Mouse (Mus musculus): ENCODE data around the gene H2-Aa. TPM values are rescaled to one million over a fixed set of nuclear protein-coding genes. Genes with fewer than 3 reads are reported as not detected.

The H2-Aa gene
- polyA plus RNA-seq, 1 experiment = 508 TPM

GRCm38 (mm10) chr17:34303789-34304188 is 16.2 kb upstream of the H2-Aa start:
- Histone ChIP-seq H3K4me3 (ENCODE audit: insufficient read depth, low read depth, low read length) (no peak overlapping the region), H3K27ac (ENCODE audit: insufficient read depth, low read depth, low read length) (no peak overlapping the region), H3K4me1 (ENCODE audit: control insufficient read depth, insufficient read depth, low read length) (no peaks in the 10 kb centered on the region)
- TF ChIP-seq CTCF (IDR thresholded peaks at IDR 0.05; ENCODE audit: insufficient read depth, low read depth, low read length) (no peak), POLR2A (IDR thresholded peaks at IDR 0.05; ENCODE audit: insufficient read depth, low read depth, low read length) (no peak)
- WGBS = 92% methylated on average over 2 of the region's 2 CpGs

- TF ChIP-seq CTCF (IDR thresholded peaks at IDR 0.05; ENCODE audit: insufficient read depth, low read depth, low read length) (no peak), POLR2A (IDR thresholded peaks at IDR 0.05; ENCODE audit: insufficient read depth, low read depth, low read length) (no peak)
- Histone ChIP-seq H3K4me1 (ENCODE audit: control insufficient read depth, insufficient read depth, low read length) (no peaks in the 10 kb centered on the region), H3K27ac (ENCODE audit: insufficient read depth, low read depth, low read length) (no peak overlapping the region), H3K4me3 (ENCODE audit: insufficient read depth, low read depth, low read length) (no peak overlapping the region)
- WGBS = 91% methylated on average over 4 of the region's 4 CpGs
These were observed 14.1 kb upstream of the H2-Aa start for GRCm38 (mm10) chr17:34301670-34302190.

GRCm38 (mm10) chr17:34300691-34301566 is 13.3 kb upstream of the H2-Aa start:
- WGBS = 81% methylated on average over 23 of the region's 23 CpGs
- no peak overlapping the region for H3K27ac ChIP-seq (ENCODE audit: insufficient read depth, low read depth, low read length)
- peaks cover 5% of the 10 kb centered on the region for H3K4me1 ChIP-seq (ENCODE audit: control insufficient read depth, insufficient read depth, low read length)

GRCm38 (mm10) chr17:34300071-34300470 is 12.4 kb upstream of the H2-Aa start:
- WGBS = 92% methylated on average over 8 of the region's 8 CpGs
- TF ChIP-seq CTCF (IDR thresholded peaks at IDR 0.05; ENCODE audit: insufficient read depth, low read depth, low read length) (no peak), POLR2A (IDR thresholded peaks at IDR 0.05; ENCODE audit: insufficient read depth, low read depth, low read length) (no peak)
- no peak overlapping the region for H3K4me3 ChIP-seq (ENCODE audit: insufficient read depth, low read depth, low read length)
- H3K27ac ChIP-seq (ENCODE audit: insufficient read depth, low read depth, low read length) = no peak overlapping the region
- peaks cover 7% of the 10 kb centered on the region for H3K4me1 ChIP-seq (ENCODE audit: control insufficient read depth, insufficient read depth, low read length)

More at GRCm38 (mm10) chr17:34300691-34301566, 13.3 kb upstream of the H2-Aa start:
- TF ChIP-seq CTCF (IDR thresholded peaks at IDR 0.05; ENCODE audit: insufficient read depth, low read depth, low read length) (no peak), POLR2A (IDR thresholded peaks at IDR 0.05; ENCODE audit: insufficient read depth, low read depth, low read length) (no peak)
- no peak overlapping the region for H3K4me3 ChIP-seq (ENCODE audit: insufficient read depth, low read depth, low read length)

- TF ChIP-seq POLR2A (IDR thresholded peaks at IDR 0.05; ENCODE audit: insufficient read depth, low read depth, low read length) (no peak), CTCF (IDR thresholded peaks at IDR 0.05; ENCODE audit: insufficient read depth, low read depth, low read length) (no peak)
- WGBS = 81% methylated on average over 3 of the region's 3 CpGs
- H3K27ac ChIP-seq (ENCODE audit: insufficient read depth, low read depth, low read length) = no peak overlapping the region
- no peak overlapping the region for H3K4me3 ChIP-seq (ENCODE audit: insufficient read depth, low read depth, low read length)
- peaks cover 7% of the 10 kb centered on the region for H3K4me1 ChIP-seq (ENCODE audit: control insufficient read depth, insufficient read depth, low read length)
These were observed 11.7 kb upstream of the H2-Aa start for GRCm38 (mm10) chr17:34299356-34299755.

GRCm38 (mm10) chr17:34295891-34296794 is 8.5 kb upstream of the H2-Aa start:
- Histone ChIP-seq H3K27ac (ENCODE audit: insufficient read depth, low read depth, low read length) (no peak overlapping the region), H3K4me3 (ENCODE audit: insufficient read depth, low read depth, low read length) (no peak overlapping the region), H3K4me1 (ENCODE audit: control insufficient read depth, insufficient read depth, low read length) (peaks cover 7% of the 10 kb centered on the region)
- TF ChIP-seq POLR2A (IDR thresholded peaks at IDR 0.05; ENCODE audit: insufficient read depth, low read depth, low read length) = no peak
- TF ChIP-seq CTCF (IDR thresholded peaks at IDR 0.05; ENCODE audit: insufficient read depth, low read depth, low read length) = no peak
- 22% methylated on average over 23 of the region's 23 CpGs for WGBS

- Histone ChIP-seq H3K4me1 (ENCODE audit: control insufficient read depth, insufficient read depth, low read length) (peaks cover 7% of the 10 kb centered on the region), H3K4me3 (ENCODE audit: insufficient read depth, low read depth, low read length) (no peak overlapping the region), H3K27ac (ENCODE audit: insufficient read depth, low read depth, low read length) (no peak overlapping the region)
- TF ChIP-seq CTCF (IDR thresholded peaks at IDR 0.05; ENCODE audit: insufficient read depth, low read depth, low read length) (no peak), POLR2A (IDR thresholded peaks at IDR 0.05; ENCODE audit: insufficient read depth, low read depth, low read length) (no peak)
These were observed 7.7 kb upstream of the H2-Aa start for GRCm38 (mm10) chr17:34295307-34295706.

GRCm38 (mm10) chr17:34294249-34294648 is 6.6 kb upstream of the H2-Aa start:
- TF ChIP-seq POLR2A (IDR thresholded peaks at IDR 0.05; ENCODE audit: insufficient read depth, low read depth, low read length) (no peak), CTCF (IDR thresholded peaks at IDR 0.05; ENCODE audit: insufficient read depth, low read depth, low read length) (no peak)
- Histone ChIP-seq H3K27ac (ENCODE audit: insufficient read depth, low read depth, low read length) (no peak overlapping the region), H3K4me1 (ENCODE audit: control insufficient read depth, insufficient read depth, low read length) (peaks cover 7% of the 10 kb centered on the region), H3K4me3 (ENCODE audit: insufficient read depth, low read depth, low read length) (no peak overlapping the region)
- 75% methylated on average over 4 of the region's 4 CpGs for WGBS

Measured in olfactory bulb, adult 2 months (tissue).